Mouse (Mus musculus) right cerebral cortex, adult 18-20 months (tissue): ENCODE measurements at regions not wholly inside any gene's neighbourhood (a gene's known extent, or its start where the extent isn't known, plus 50 kb on each side); places are given as distances from the start of the nearest gene placed in this dataset.
"Not testable (repeated sequence)": the region's sequence is repeated elsewhere in the genome, so short reads cannot be mapped to it uniquely, and the experiment has no call there.

Experiments used
- DNase-seq: peaks from one replicate; pipeline ENCODE4 v3.0.0; 2022; ENCODE audit warnings: mixed read lengths

DNA sequence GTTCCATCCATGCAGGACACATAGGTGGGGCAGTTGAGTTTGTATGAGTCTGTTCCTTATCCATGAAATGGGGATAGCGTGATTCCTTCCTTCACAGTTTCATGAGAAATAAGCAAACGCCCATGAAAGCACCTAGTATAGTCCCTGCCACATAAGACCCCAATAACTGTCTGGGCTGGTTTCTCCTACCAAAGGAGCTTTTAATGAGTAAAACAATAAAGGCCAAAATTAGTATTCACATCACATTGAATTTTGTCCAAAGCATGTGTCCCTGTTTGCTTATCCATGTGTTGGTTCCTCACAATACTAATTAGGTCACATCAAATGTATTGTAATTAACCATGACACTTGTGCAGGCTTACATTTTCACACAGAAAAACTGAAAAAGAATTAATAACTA is 221.3 kb downstream of the Prdm13 start:
- no peak for DNase-seq

DNA sequence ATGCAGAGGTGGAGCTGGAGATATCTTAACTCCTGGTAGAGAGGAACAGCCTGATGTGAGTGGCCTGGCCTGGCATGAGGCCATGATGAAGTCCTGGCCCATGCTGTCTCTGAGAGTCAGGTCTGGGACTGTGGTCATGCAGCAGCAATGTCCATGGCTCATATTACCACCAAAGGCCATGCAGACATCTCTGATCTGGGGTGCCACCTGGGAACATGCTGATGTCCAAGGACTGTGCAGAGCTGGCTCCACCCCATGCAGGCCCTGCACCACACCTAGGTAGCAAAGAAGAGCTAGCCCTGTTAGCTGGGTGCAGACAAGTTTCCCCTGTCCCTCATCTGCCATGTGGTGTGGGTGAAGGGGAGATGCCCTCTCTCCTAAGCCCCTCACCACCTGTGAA is 244.5 kb downstream of the Prdm13 start:
- no peak for DNase-seq

DNA sequence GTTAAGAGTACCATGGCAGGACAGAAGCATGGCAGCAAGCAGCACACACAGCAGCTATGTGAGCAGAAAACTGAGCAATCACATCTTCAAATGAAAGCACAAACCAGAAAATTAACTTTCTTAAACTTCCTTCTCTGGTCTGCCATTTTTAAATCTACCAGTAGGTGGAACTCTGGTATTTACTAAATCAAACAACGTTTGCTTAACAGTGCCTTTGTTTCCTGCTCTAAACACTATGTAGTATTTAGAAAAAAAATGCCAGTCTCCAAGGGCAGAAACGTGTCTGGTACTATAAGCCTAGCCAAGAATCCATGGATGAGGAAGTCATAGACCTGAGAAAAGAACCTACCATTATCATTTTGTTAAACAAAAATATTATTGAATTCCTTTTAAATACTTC is 249.1 kb downstream of the Prdm13 start:
- no peak for DNase-seq

DNA sequence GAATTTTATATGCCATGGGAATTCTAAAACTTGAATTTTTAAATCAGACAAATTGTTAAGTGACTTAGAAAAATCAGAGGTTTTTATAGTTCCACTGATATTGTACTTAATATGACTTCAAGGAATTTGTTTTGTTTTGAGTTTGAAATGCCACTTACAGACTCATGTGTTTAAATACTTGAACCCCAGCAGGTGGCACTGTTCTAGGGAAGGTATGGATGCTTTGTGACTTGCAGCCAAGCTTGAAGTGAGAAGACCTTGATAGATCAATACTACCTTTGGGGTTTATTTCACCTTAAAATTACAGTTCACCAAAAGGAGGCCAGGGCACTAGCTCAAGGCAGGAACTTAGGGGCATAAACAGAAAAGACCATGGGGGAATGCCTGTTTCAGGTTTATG is 277.9 kb downstream of the Prdm13 start:
- peak; percentile 1 for DNase-seq

GRCm38 (mm10) chr4:21369314-21369713 is 316.4 kb downstream of the Prdm13 start:
- no peak for DNase-seq

DNA sequence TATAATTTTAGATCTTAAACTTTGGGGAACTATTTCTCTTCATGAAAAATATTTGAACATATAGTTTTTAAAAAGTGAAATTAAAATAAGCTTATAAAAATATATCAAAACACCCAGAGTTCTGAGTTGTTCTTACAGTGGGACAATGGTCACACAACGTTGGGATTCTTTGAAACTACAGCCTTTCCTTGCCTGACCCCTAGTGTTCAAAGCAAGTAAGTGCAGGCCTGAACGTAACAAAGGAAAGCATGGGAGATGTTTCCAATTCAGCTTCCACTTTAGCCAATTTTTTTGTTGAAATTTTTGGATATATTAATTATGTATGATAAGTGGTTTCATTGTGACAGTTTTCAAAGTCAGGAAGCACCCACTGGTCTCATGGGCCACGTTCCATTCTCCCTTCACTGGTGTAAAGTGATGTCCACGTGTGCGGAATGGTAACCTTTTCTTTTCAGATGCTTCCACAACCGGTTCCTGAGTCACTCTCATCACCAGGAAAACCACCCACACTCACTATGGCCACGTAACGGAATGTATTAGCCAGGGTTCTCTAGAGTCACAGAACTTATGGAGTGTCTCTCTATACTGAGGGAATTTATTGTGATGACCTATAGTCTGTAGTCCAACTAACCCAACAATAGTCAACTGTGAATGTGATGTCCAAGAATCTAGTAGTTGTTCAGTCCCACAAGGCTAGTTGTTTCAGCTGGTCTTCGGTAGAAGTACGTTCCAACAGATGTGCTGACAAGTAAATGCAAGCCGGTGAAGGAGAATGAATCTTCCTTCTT is 317.3 kb downstream of the Prdm13 start:
- DNase-seq: peak; percentile 15

- DNase-seq: no peak
These were observed 364.0 kb downstream of the Prdm13 start for GRCm38 (mm10) chr4:21321769-21322168.

GRCm38 (mm10) chr4:21309239-21309638 is 376.5 kb downstream of the Prdm13 start:
- DNase-seq: not testable (repeated sequence)

DNA sequence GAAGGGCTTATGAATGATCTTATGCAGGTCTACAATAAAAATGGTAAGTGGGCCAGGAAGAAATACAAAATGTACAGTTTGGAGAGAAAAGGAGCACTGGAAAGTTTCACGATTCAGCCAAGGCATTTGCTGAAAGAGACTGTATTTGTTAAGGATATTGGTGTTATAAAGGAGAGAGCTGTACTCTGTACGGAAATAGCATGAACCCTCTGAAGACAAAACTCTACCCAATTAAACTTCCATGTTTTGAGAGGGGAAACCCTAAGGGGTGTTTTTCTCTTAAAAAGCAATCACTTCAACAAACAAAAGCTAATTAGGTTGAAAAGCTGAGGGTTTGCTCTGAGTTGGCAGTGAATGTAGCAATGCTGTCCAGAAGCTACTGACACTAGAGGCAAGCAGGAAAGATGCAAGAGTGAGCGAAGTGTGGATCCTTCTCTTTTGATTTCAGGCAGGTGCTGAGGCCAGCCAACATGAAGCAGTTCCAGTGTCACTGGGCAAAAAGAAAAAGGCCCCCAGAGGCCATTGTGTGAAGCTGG is 378.2 kb downstream of the Prdm13 start:
- no peak for DNase-seq

GRCm38 (mm10) chr4:21300141-21300540 is 385.6 kb downstream of the Prdm13 start:
- DNase-seq: peak; percentile 26

- DNase-seq: no peak
These were observed 418.5 kb downstream of the Prdm13 start for GRCm38 (mm10) chr4:21267302-21267701.

- no peak for DNase-seq
These were observed 418.9 kb downstream of the Prdm13 start for GRCm38 (mm10) chr4:21266886-21267285.

GRCm38 (mm10) chr4:21250396-21250795 is 435.4 kb downstream of the Prdm13 start:
- DNase-seq: no peak

GRCm38 (mm10) chr4:21222631-21223030 is 463.1 kb downstream of the Prdm13 start:
- peak; percentile 38 for DNase-seq

DNA sequence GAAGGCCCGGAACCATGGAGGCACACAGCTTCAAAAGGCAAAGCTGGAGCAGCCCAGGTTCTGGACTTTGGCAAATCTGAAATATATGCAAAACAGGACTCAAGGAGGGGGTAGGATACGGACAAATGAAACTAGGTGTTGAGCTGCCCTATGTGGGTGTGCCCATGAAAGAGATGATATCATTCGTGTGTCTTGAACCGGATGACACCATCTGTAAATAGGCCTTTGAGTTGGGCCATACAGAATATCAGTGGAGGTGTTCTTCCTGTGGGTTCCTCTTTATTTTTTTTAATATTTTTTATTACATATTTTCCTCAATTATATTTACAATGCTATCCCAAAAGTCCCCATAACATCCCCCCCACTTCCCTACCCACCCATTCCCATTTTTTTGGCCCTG is 478.1 kb downstream of the Prdm13 start:
- DNase-seq: no peak

GRCm38 (mm10) chr4:21195620-21196019 is 490.1 kb downstream of the Prdm13 start:
- no peak for DNase-seq

GRCm38 (mm10) chr4:21173789-21174188 is 512.0 kb downstream of the Prdm13 start:
- DNase-seq: no peak

DNA sequence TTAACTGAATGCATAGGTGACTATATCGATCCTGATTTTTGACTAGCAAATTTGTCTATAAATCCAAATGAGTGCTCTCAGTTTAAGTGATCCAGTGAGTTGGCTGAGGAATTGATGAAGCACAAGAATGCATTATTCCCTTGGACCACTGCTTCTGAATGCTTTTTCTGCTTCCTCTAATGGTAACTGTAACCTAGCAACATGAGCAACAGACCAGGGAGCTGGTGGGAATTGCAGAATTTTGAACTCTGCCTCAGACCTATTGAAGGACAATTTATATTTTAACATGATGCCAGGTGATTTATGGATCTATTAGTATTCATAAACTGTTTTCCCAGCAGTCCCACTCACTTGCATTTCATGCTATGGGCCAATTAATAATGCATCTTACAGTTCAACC is 512.7 kb downstream of the Prdm13 start:
- no peak for DNase-seq

- no peak for DNase-seq
These were observed 515.0 kb downstream of the Prdm13 start for GRCm38 (mm10) chr4:21170734-21171133.

GRCm38 (mm10) chr4:21162124-21162523 is 523.6 kb downstream of the Prdm13 start:
- no peak for DNase-seq

GRCm38 (mm10) chr4:21125892-21126291 is 559.9 kb downstream of the Prdm13 start:
- DNase-seq: no peak

DNA sequence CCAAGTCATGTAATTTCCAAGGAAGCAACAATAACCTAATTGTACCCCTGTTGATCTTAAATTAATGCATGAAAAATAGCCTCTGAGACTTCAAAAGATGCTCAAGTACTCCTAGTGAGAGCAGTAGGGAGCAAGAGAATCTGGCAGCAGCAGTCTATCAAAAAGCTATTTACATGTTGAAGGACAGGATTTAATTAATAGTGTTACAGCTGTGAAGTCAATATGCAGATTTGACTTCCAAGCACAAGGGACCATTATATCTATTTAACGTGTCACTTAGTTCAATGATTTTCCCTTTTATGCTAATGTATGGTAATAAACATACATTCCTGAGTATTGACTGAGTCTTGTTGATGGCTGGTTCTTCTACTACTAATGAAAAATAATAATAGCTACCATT is 590.0 kb downstream of the Prdm13 start:
- no peak for DNase-seq

DNA sequence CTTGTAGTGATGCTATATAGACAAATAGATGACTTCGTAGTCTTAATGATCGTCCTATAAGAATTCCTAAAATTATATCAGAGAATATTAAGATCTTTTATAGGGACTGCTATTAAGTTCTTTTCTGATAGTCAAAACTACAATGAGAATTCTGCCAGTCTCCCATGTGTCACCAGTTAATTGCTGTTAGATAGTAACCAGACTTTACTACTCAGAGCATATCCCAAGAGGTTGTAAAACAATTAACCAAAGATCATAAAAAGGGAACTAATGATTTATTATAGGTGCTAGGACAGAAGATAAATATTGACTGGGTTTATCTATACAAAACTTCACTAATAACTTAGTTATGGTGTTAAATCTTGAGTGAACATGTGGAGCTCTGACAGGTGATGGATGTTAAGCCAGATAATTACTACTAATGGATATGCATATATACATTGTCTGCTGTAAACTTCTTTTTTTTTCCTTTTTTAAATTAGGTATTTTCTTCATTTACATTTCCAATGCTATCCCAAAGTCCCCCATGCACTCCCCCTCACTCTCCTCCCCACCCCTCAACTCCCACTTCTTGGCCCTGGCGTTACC is 615.5 kb downstream of the Prdm13 start:
- no peak for DNase-seq
